Mouse (Mus musculus) ES-E14 (cell line): ENCODE data around the gene Rpgrip1l. TPM values are rescaled to one million over a fixed set of nuclear protein-coding genes. Genes with fewer than 3 reads are reported as not detected.

Experiments used
- DNase-seq: peaks from one replicate; pipeline ENCODE4 v3.0.0-alpha.2; 2013; ENCODE audit warnings: low read depth, low spot score
- H3K27ac ChIP-seq: 2 replicates; pipeline ENCODE4 v1.5.1; 2012; ENCODE audit warnings: low read depth, mild to moderate bottlenecking, low read length, moderate library complexity, mixed read lengths; ENCODE audit not compliant: poor library complexity, insufficient read depth, severe bottlenecking
- H3K36me3 ChIP-seq: 2 replicates; pipeline ENCODE4 v1.6.1; 2012; ENCODE audit warnings: mild to moderate bottlenecking, low read length, moderate library complexity, mixed read lengths; ENCODE audit not compliant: control insufficient read depth, poor library complexity, insufficient read depth, severe bottlenecking
- H3K4me1 ChIP-seq, 2 experiments: fragments of 150-350 bp in 1 of 2; sonication (generic) in 1 of 2; 2 replicates each; pipeline ENCODE4 v1.6.1; 2012; ENCODE audit warnings: low read length in 2 of 2, mild to moderate bottlenecking in 1 of 2, mixed read lengths in 1 of 2; ENCODE audit not compliant: control insufficient read depth in 2 of 2, insufficient read depth in 2 of 2, poor library complexity in 1 of 2
- H3K4me3 ChIP-seq, 2 experiments: fragments of 150-350 bp in 1 of 2; sonication (generic) in 1 of 2; 2 replicates each; pipeline ENCODE4 v1.5.1; 2012; ENCODE audit warnings: low read length in 2 of 2, low read depth in 1 of 2, mild to moderate bottlenecking in 1 of 2, mixed read lengths in 1 of 2; ENCODE audit not compliant: insufficient read depth in 1 of 2, poor library complexity in 1 of 2, severe bottlenecking in 1 of 2
- H3K9ac ChIP-seq: 2 replicates; pipeline ENCODE4 v1.6.1; 2012; ENCODE audit warnings: low read depth, mild to moderate bottlenecking, low read length, mixed read lengths; ENCODE audit not compliant: poor library complexity, insufficient read depth, severe bottlenecking
- H3K9me3 ChIP-seq: fragments of 150-350 bp; sonication (generic); 2 replicates; pipeline ENCODE4 v1.6.1; 2012; ENCODE audit warnings: low read depth, mild to moderate bottlenecking, low read length; ENCODE audit not compliant: control insufficient read depth, insufficient read depth
- CHD2 ChIP-seq: IDR thresholded peaks from 2 replicates; pipeline ENCODE4 v1.6.1; 2014; ENCODE audit warnings: mild to moderate bottlenecking, low read depth, low read length, inconsistent platforms
- HCFC1 ChIP-seq: IDR thresholded peaks from 2 replicates; pipeline ENCODE4 v1.6.1; 2012; ENCODE audit warnings: low read length, inconsistent platforms, borderline replicate concordance; ENCODE audit not compliant: insufficient read depth
- MAFK ChIP-seq: IDR thresholded peaks from 2 replicates; pipeline ENCODE4 v1.6.1; 2014; ENCODE audit warnings: mild to moderate bottlenecking, low read depth, low read length, inconsistent platforms; ENCODE audit not compliant: insufficient read depth
- ZC3H11A ChIP-seq: IDR thresholded peaks from 2 replicates; pipeline ENCODE4 v1.6.1; 2012; ENCODE audit warnings: low read depth, mild to moderate bottlenecking, inconsistent platforms, low read length, borderline replicate concordance
- ZNF384 ChIP-seq: IDR thresholded peaks from 2 replicates; pipeline ENCODE4 v1.6.1; 2012; ENCODE audit warnings: low read depth, low read length, inconsistent platforms
- in situ Hi-C, 2 experiments: fragments of 600-800 bp; cut with MboI; formaldehyde crosslinking; loops; one replicate each; pipeline ENCODE4 v1.15.1; 2025; ENCODE audit warnings: low sequenced_read_pairs in 2 of 2, inconsistent platforms in 1 of 2; ENCODE audit not compliant: unreplicated experiment in 2 of 2
- total RNA-seq: library from RNA; depleted of rRNA; stranded (reverse); fragments of 300-350 nt; gene quantifications from 2 replicates; pipeline ENCODE4 v1.2.3, GENCODE M21; 2012

Rpgrip1l gene
- total RNA-seq, 1 experiment = 2.7 TPM

DNA sequence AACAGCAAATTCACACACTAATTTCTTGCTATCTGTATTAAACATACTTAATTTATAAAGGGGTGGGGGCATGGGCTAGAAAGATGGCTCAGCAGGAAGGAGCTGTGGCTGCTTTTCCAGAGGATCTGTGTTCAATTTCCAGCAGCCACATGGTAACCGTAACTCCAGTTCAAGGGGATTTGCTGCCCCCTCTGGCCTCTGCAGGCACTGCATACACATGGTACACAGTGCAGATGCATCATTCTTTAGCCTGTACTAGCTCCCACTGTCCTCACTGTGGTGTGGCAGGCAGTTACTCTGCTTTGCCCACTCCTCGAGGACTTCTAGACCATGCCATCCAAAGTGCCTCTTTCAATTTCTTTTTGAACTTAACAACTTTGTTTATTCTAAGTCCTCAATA is 36.7 kb downstream of the Rpgrip1l start:
- Histone ChIP-seq H3K4me1 (no peaks in the 10 kb centered on the region), H3K27ac (no peak overlapping the region), H3K9me3 (no peaks in the 10 kb centered on the region), H3K4me3 (no peak overlapping the region), H3K9ac (no peak overlapping the region), H3K36me3 (no peaks in the 10 kb centered on the region)
- in situ Hi-C loops = no loop called here
- TF ChIP-seq HCFC1 (no peak), MAFK (no peak), ZNF384 (no peak), ZC3H11A (no peak), CHD2 (no peak)
- DNase-seq = peak; percentile 63

DNA sequence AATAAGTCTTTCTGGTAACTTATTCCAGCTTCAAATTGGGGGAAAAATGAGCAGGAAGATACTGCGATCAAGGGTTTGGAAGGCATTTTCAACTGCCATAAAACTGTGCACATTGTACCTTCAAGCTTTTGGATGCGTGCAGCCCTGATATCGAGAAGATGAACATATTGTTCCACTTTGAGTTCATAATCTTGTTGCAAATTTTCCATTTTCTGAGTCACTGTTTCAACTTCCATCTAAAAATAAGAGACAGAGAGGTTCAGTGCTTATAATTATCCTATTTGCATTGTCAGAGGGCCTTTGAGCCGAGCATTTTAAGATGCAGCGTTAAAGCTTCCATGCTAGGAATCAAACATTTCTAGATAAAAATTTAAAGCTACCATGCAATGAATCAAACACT is 39.6 kb downstream of the Rpgrip1l start:
- Histone ChIP-seq H3K36me3 (no peaks in the 10 kb centered on the region), H3K9ac (no peak overlapping the region), H3K9me3 (no peaks in the 10 kb centered on the region), H3K4me1 (no peaks in the 10 kb centered on the region), H3K27ac (no peak overlapping the region), H3K4me3 (no peak overlapping the region)
- in situ Hi-C loops = no loop called here
- TF ChIP-seq MAFK (no peak), ZC3H11A (no peak), CHD2 (no peak), ZNF384 (no peak), HCFC1 (no peak)
- DNase-seq = no peak

DNA sequence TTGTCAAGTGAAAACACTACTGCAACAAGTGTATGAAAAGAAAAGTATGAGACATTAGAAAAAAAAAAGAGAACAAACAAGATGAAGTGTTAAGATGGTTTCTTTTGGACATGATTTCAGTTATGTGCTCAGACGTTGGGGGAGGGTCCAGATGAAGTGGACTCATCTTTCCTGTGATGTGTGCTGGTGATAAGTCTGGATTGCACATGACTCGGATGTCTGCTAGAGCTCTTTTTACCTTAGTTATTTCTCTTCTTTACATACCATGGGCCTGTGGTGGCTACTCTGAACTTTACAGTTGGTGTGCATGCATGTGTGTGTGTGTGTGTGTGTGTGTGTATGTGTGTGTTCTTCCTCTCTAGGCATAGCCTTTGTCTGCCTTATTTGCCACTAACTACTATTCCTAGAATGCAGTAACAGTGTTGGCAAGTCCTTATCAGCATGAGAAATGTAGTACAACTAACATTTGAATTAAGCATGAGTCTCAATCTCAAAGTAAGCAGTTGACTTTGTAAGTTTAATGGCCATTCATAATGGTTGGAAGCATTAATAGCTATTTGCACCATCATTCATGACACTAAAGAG is 43.6 kb downstream of the Rpgrip1l start:
- H3K9me3 ChIP-seq = no peaks in the 10 kb centered on the region
- no peaks in the 10 kb centered on the region for H3K4me1 ChIP-seq
- TF ChIP-seq ZC3H11A (no peak), ZNF384 (no peak), CHD2 (no peak), MAFK (no peak), HCFC1 (no peak)
- no peak overlapping the region for H3K4me3 ChIP-seq
- no peak overlapping the region for H3K27ac ChIP-seq
- in situ Hi-C loops = no loop called here
- no peak overlapping the region for H3K9ac ChIP-seq
- DNase-seq = no peak
- no peaks in the 10 kb centered on the region for H3K36me3 ChIP-seq

DNA sequence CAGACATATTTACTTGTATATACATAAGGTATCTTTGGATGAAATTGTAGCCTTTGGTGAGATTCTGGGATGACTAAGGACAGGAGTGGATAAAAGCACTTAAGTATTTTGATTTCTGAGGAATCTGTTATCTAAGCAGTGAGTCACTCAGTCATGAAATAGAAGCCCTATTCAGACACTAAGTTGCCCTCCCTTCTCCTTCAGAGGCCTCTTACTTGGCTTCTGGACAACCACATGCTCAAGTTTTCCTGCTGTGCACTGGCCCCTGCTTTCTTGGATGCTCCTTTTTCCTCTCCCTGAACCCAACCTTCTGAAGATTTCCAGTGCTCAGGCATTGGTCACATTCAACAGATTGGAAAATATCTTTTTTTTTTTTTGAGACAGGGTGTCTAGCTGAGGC is 48.5 kb downstream of the Rpgrip1l start:
- TF ChIP-seq ZC3H11A = no peak
- no peak for TF ChIP-seq MAFK
- no peak for TF ChIP-seq ZNF384
- TF ChIP-seq HCFC1 = no peak
- TF ChIP-seq CHD2 = no peak
- H3K36me3 ChIP-seq = no peaks in the 10 kb centered on the region
- H3K9me3 ChIP-seq = no peaks in the 10 kb centered on the region
- DNase-seq = no peak
- in situ Hi-C loops = no loop called here
- no peak overlapping the region for H3K4me3 ChIP-seq
- H3K27ac ChIP-seq = no peak overlapping the region
- no peaks in the 10 kb centered on the region for H3K4me1 ChIP-seq
- no peak overlapping the region for H3K9ac ChIP-seq

DNA sequence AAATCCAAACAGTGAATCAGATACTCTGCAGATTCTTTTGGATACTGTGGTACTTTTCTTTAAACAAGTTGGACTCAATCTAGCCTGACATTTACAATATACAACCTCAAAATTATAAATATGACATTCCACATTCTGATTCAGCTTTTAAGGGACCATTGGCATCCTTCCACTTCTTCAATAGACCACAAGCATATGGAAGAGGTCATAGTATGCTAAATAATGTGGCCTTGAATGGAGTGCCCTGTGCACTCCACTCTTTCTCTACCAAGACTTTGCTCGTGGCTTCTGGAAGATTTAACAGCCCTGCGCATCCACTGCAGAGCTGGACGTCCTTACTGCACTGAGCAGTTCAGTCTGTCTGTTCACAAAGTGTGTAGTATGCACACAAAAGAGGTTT is 49.1 kb downstream of the Rpgrip1l start:
- H3K9ac ChIP-seq = no peak overlapping the region
- in situ Hi-C loops = no loop called here

More for the DNA sequence above, 49.1 kb downstream of the Rpgrip1l start:
- DNase-seq = no peak
- Histone ChIP-seq H3K4me3 (no peak overlapping the region), H3K9me3 (no peaks in the 10 kb centered on the region), H3K4me1 (no peaks in the 10 kb centered on the region), H3K27ac (no peak overlapping the region), H3K36me3 (no peaks in the 10 kb centered on the region)
- TF ChIP-seq MAFK (no peak), ZNF384 (no peak), HCFC1 (no peak), ZC3H11A (no peak), CHD2 (no peak)
